Comparison of ENCODE assay signal across 13 mouse cellular contexts in the genomic region with DNA sequence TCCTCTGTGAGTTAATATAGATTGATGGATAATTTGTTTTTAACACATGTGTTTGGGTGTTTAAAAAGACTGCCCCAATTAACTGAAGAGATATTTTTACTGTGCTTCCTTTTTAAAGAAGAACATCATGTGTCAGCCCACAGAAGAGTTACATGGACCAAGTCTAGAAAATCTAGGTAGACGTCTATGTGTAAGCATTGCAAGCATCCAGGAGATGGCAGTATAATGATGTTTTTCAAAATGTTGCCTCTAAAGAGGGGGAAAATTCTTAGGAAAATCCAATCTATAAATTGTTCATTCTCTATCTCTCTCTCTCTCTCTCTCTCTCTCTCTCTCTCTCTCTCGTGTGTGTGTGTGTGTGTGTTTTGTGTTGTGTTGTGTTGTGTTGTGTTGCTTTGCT. TPM values are rescaled to one million over a fixed set of nuclear protein-coding genes. Genes with fewer than 3 reads are reported as not detected.
DNase-seq lines count a peak whose midpoint lies in the region; ATAC-seq and TF ChIP-seq lines count a peak whose summit lies in the region.
"Had no signal": no experiment of that assay in that cellular context is flagged by ENCODE, and none has a peak within 500 bp of the region (broad histone marks: within the 10 kb centered on the region; RNA-seq: fewer than 3 reads in every experiment).

No protein-coding gene starts in this region.

- ATAC-seq in forebrain, postnatal 0 days, result peak; percentile 54; the same call in 1 of the 2 replicates
- no peak for ATAC-seq in forebrain, embryonic 13.5 days

- no peak overlapping the region for H3K27ac ChIP-seq in forebrain, postnatal 0 days (ENCODE audit: low read depth, low read length)
- no peak overlapping the region for H3K27ac ChIP-seq in forebrain, embryonic 13.5 days
- H3K27ac ChIP-seq: liver, embryonic 15.5 days; stomach, embryonic 15.5 days had no signal

- H3K27me3 ChIP-seq in forebrain, postnatal 0 days (ENCODE audit: insufficient read depth, low read length), result no peaks in the 10 kb centered on the region
- H3K27me3 ChIP-seq in forebrain, embryonic 13.5 days, result no peaks in the 10 kb centered on the region
- H3K27me3 ChIP-seq: liver, embryonic 15.5 days; stomach, embryonic 15.5 days had no signal

- intact Hi-C loops in gastrocnemius, postnatal 14 days (cut with DNase I; ENCODE audit: low total_unique reads), result no loop called here
- intact Hi-C loops in left cerebral cortex, postnatal 4 days (cut with DNase I), result no loop called here

- no peak overlapping the region for H3K4me3 ChIP-seq in forebrain, postnatal 0 days (ENCODE audit: low read depth, low read length)
- H3K4me3 ChIP-seq in forebrain, embryonic 13.5 days, result no peak overlapping the region
- H3K4me3 ChIP-seq in lung, adult 2 months (replicated peaks; ENCODE audit: extremely low read depth, low read depth, low read length), result no peak overlapping the region
- H3K4me3 ChIP-seq: liver, embryonic 15.5 days; stomach, embryonic 15.5 days had no signal

- H3K4me2 ChIP-seq in forebrain, postnatal 0 days (ENCODE audit: low read depth), result no peak overlapping the region
- no peak overlapping the region for H3K4me2 ChIP-seq in forebrain, embryonic 13.5 days
- H3K4me2 ChIP-seq: liver, embryonic 15.5 days; stomach, embryonic 15.5 days had no signal

- peak; percentile 38 for DNase-seq in forebrain, postnatal 0 days
- no peak for DNase-seq in lung, adult 2 months
- DNase-seq in lung, adult 18-20 months, result no peak
- DNase-seq in brain, embryonic 14.5 days (ENCODE audit: low read depth), result peak; percentile 46
- DNase-seq in mesoderm, embryonic 11.5 days (ENCODE audit: low read depth, low spot score), result peak; percentile 38
- no peak for DNase-seq in gastrocnemius, postnatal 14 days
- no peak for DNase-seq in left cerebral cortex, postnatal 4 days
- DNase-seq: cerebellum, adult 9-11 months; kidney, postnatal 4 days had no signal

- peak; percentile 56 for TF ChIP-seq CTCF in forebrain, postnatal 0 days (IDR thresholded peaks at IDR 0.05; ENCODE audit: low read depth)
- TF ChIP-seq CTCF in lung, adult 2 months (IDR thresholded peaks at IDR 0.05; ENCODE audit: insufficient read depth, low read length), result peak; percentile 14; the same call in 1 of the 2 replicates
- TF ChIP-seq CTCF in brain, embryonic 14.5 days (IDR thresholded peaks at IDR 0.05; ENCODE audit: borderline replicate concordance, extremely low read depth, insufficient read depth, insufficient read length), result no peak

- H3K9me3 ChIP-seq in forebrain, postnatal 0 days (ENCODE audit: low read length), result no peaks in the 10 kb centered on the region
- no peaks in the 10 kb centered on the region for H3K9me3 ChIP-seq in forebrain, embryonic 13.5 days (replicated peaks)
- H3K9me3 ChIP-seq: liver, embryonic 15.5 days; stomach, embryonic 15.5 days had no signal

- TF ChIP-seq POLR2A in lung, adult 2 months (IDR thresholded peaks at IDR 0.05; ENCODE audit: borderline replicate concordance, extremely low read depth, low read depth, low read length), result no peak
- TF ChIP-seq POLR2A in brain, embryonic 14.5 days (IDR thresholded peaks at IDR 0.05; ENCODE audit: borderline replicate concordance, extremely low read depth, insufficient read depth, insufficient read length, poor library complexity, severe bottlenecking), result no peak

- no peaks in the 10 kb centered on the region for H3K4me1 ChIP-seq in forebrain, postnatal 0 days (ENCODE audit: insufficient read depth)
- H3K4me1 ChIP-seq in forebrain, embryonic 13.5 days, result no peaks in the 10 kb centered on the region
- no peaks in the 10 kb centered on the region for H3K4me1 ChIP-seq in lung, adult 2 months (ENCODE audit: control insufficient read depth, insufficient read depth, low read length)
- H3K4me1 ChIP-seq: liver, embryonic 15.5 days; stomach, embryonic 15.5 days had no signal

- 21% methylated on average over 2 of the region's 2 CpGs for WGBS in forebrain, postnatal 0 days
- 28% methylated on average over 2 of the region's 2 CpGs for WGBS in forebrain, embryonic 13.5 days
- WGBS in lung, adult 2 months, result 10% methylated on average over 2 of the region's 2 CpGs

- no peak overlapping the region for H3K9ac ChIP-seq in forebrain, postnatal 0 days
- H3K9ac ChIP-seq in forebrain, embryonic 13.5 days, result no peak overlapping the region
- H3K9ac ChIP-seq: liver, embryonic 15.5 days; stomach, embryonic 15.5 days had no signal

- no peaks in the 10 kb centered on the region for H3K36me3 ChIP-seq in forebrain, postnatal 0 days (ENCODE audit: insufficient read depth)
- H3K36me3 ChIP-seq in forebrain, embryonic 13.5 days (ENCODE audit: poor library complexity, severe bottlenecking), result no peaks in the 10 kb centered on the region
- H3K36me3 ChIP-seq: liver, embryonic 15.5 days; stomach, embryonic 15.5 days had no signal

RNA-seq across cellular contexts. Expression of a gene that starts 22.2 kb away (rescaled TPM):
- total RNA-seq in forebrain, postnatal 0 days (2014; rRNA removed), result 0.29 and 0.54 TPM in 2 replicates
- 0.08 and 0.41 TPM in 2 replicates for polyA plus RNA-seq in forebrain, postnatal 0 days (2015; fragmentation: Nextera tagmentation; extraction: Ambion mirVana)
- polyA plus RNA-seq in forebrain, embryonic 13.5 days (2015; fragmentation: Nextera tagmentation; extraction: Ambion mirVana), result 0.60 and 0.85 TPM in 2 replicates
- 3.1 and 3.3 TPM in 2 replicates for polyA plus RNA-seq in lung, adult 2 months (2012; rRNA removed)
- polyA plus RNA-seq in brain, embryonic 14.5 days (2012; rRNA removed), result 0.48 and 0.70 TPM in 2 replicates
- 1 to 10 TPM; 1.4 to 1.8 TPM for total RNA-seq in gastrocnemius, postnatal 14 days (2021)
- 1 to 10 TPM in 1 of 2 experiments, under 1 TPM in 1; 0.88 to 1.7 TPM for total RNA-seq in left cerebral cortex, postnatal 4 days (2021)

RNA-seq across cellular contexts. Expression of a gene that starts 22.6 kb away (rescaled TPM):
- 0.05 TPM in 1 of 2 replicates, not detected in the other for total RNA-seq in forebrain, postnatal 0 days (2014; rRNA removed)
- polyA plus RNA-seq in forebrain, postnatal 0 days (2015; fragmentation: Nextera tagmentation; extraction: Ambion mirVana), result 0.06 and 0.11 TPM in 2 replicates
- polyA plus RNA-seq in forebrain, embryonic 13.5 days (2015; fragmentation: Nextera tagmentation; extraction: Ambion mirVana), result 0.06 TPM in 2 replicates
- polyA plus RNA-seq in lung, adult 2 months (2012; rRNA removed), result 36.2 and 39.7 TPM in 2 replicates
- polyA plus RNA-seq in brain, embryonic 14.5 days (2012; rRNA removed), result 0.14 and 0.20 TPM in 2 replicates
- total RNA-seq in gastrocnemius, postnatal 14 days (2021), result under 1 TPM; 0.16 TPM
- under 1 TPM; 0.22 to 0.46 TPM for total RNA-seq in left cerebral cortex, postnatal 4 days (2021)
- total RNA-seq: neutrophil, adult 5-6 weeks had no signal
- polyA plus RNA-seq: liver, embryonic 15.5 days; stomach, embryonic 15.5 days had no signal

RNA-seq across cellular contexts. Expression of a gene that starts 30.3 kb away (rescaled TPM):
- 272 and 533 TPM in 2 replicates for total RNA-seq in forebrain, postnatal 0 days (2014; rRNA removed)
- 400 and 543 TPM in 2 replicates for polyA plus RNA-seq in forebrain, postnatal 0 days (2015; fragmentation: Nextera tagmentation; extraction: Ambion mirVana)
- 431 and 548 TPM in 2 replicates for polyA plus RNA-seq in forebrain, embryonic 13.5 days (2015; fragmentation: Nextera tagmentation; extraction: Ambion mirVana)
- 611 and 778 TPM in 2 replicates for polyA plus RNA-seq in lung, adult 2 months (2012; rRNA removed)
- polyA plus RNA-seq in brain, embryonic 14.5 days (2012; rRNA removed), result 979 and 999 TPM in 2 replicates
- 100 to 1,000 TPM; 256 to 280 TPM for total RNA-seq in gastrocnemius, postnatal 14 days (2021)
- total RNA-seq in left cerebral cortex, postnatal 4 days (2021), result 100 to 1,000 TPM; 301 to 319 TPM

RNA-seq across cellular contexts. Expression of a gene that starts 57.5 kb away (rescaled TPM):
- 19.7 and 24.1 TPM in 2 replicates for total RNA-seq in forebrain, postnatal 0 days (2014; rRNA removed)
- 7.7 and 10.8 TPM in 2 replicates for polyA plus RNA-seq in forebrain, postnatal 0 days (2015; fragmentation: Nextera tagmentation; extraction: Ambion mirVana)
- polyA plus RNA-seq in forebrain, embryonic 13.5 days (2015; fragmentation: Nextera tagmentation; extraction: Ambion mirVana), result 11.3 and 12.5 TPM in 2 replicates
- polyA plus RNA-seq in lung, adult 2 months (2012; rRNA removed), result 4.3 and 7.6 TPM in 2 replicates
- polyA plus RNA-seq in brain, embryonic 14.5 days (2012; rRNA removed), result 11.5 and 14.4 TPM in 2 replicates
- 10 to 100 TPM; 13.5 to 13.8 TPM for total RNA-seq in gastrocnemius, postnatal 14 days (2021)
- 10 to 100 TPM; 20.1 to 20.3 TPM for total RNA-seq in left cerebral cortex, postnatal 4 days (2021)

Comparison
In these comparisons a context has a peak if more than half of its experiments do, and no peak if none do; other contexts are left out.
1. DNase-seq: peak in forebrain, postnatal 0 days (single experiment), brain, embryonic 14.5 days (single experiment) and mesoderm, embryonic 11.5 days (single experiment); none in lung, adult 2 months (single experiment), lung, adult 18-20 months (0 of 2), gastrocnemius, postnatal 14 days (single experiment) and left cerebral cortex, postnatal 4 days (single experiment).
2. RNA of a gene that starts 22.6 kb away (polyA plus RNA-seq): 36.2 to 39.7 TPM in lung, adult 2 months; 0.14 to 0.20 TPM in brain, embryonic 14.5 days, 0.06 to 0.11 TPM in forebrain, postnatal 0 days and 0.06 TPM in forebrain, embryonic 13.5 days; every median in the first group is over 10 times any median in the second.